Mouse (Mus musculus): ENCODE data around the gene Trim44. TPM values are rescaled to one million over a fixed set of nuclear protein-coding genes. Genes with fewer than 3 reads are reported as not detected.
A peak's percentile ranks its signal among the peaks of the same experiment; 100 is the strongest.

Gene Trim44
- polyA plus RNA-seq, 1 experiment, result 16.5 TPM

GRCm38 (mm10) chr2:102450761-102451670, 43.4 kb upstream of the Trim44 start:
- no peak for TF ChIP-seq CEBPB (IDR thresholded peaks at IDR 0.05; ENCODE audit: insufficient read depth, poor library complexity, severe bottlenecking)
- peak in 1 of 3 experiments; percentile 4 for TF ChIP-seq MYOD1 (IDR thresholded peaks at IDR 0.05; ENCODE audit: control insufficient read depth in 1 of 3, insufficient read length in 2 of 3, low read depth in 2 of 3)
- TF ChIP-seq MYOG (IDR thresholded peaks at IDR 0.05; ENCODE audit: control insufficient read depth in 1 of 3, insufficient read depth in 1 of 3, insufficient read length in 2 of 3, low read depth in 2 of 3), result no peak
- TF ChIP-seq SRF (IDR thresholded peaks at IDR 0.05; ENCODE audit: control insufficient read depth, insufficient read length, low read depth), result no peak
- no peak for TF ChIP-seq TCF12 (IDR thresholded peaks at IDR 0.05; ENCODE audit: insufficient read depth, poor library complexity, severe bottlenecking)
- Histone ChIP-seq H3K4me2 (ENCODE audit: low read depth) (peak overlapping the region; percentile 66), H3ac (ENCODE audit: control insufficient read depth, insufficient read length) (peak overlapping the region; percentile 38), H3K27me3 (ENCODE audit: control insufficient read depth, insufficient read depth, insufficient read length) (peaks cover 28% of the 10 kb centered on the region), H3K36me3 (ENCODE audit: control insufficient read depth, insufficient read depth) (no peaks in the 10 kb centered on the region), H3K79me2 (ENCODE audit: control insufficient read depth, insufficient read depth) (no peaks in the 10 kb centered on the region), H3K4me3 (peak overlapping the region; percentile 5)

DNA sequence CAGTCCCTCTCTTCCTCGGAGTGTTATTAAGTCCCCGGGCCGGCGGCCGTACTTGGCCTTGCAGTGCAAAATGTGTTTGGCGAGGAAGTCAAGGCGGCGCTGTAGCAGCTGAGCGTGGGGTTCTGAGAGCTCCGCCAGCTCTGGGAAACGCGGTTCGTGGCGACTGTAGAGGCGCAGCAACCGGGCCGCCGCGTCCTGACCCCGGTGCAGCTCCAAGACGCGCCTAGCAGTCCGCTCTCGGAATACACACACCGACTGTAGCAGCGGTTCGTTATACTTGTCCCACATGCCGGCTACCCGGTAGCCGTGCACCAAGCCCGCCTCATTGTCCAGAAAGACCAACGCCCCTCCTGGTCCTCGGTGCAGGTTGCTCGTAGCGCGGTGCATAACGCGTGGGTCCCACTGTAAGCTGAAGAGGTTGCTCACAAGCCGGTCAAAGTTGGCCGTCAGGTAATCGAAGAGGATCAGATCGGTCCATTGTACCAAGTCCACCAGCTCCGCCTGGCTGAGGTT, 42.7 kb upstream of the Trim44 start:
- H3K36me3 ChIP-seq (ENCODE audit: control insufficient read depth, insufficient read depth), result no peaks in the 10 kb centered on the region
- H3K27me3 ChIP-seq (ENCODE audit: control insufficient read depth, insufficient read depth, insufficient read length), result peaks cover 32% of the 10 kb centered on the region
- H3K4me3 ChIP-seq, result no peak overlapping the region
- no peaks in the 10 kb centered on the region for H3K79me2 ChIP-seq (ENCODE audit: control insufficient read depth, insufficient read depth)
- H3ac ChIP-seq (ENCODE audit: control insufficient read depth, insufficient read length), result no peak overlapping the region
- H3K4me2 ChIP-seq (ENCODE audit: low read depth), result peak overlapping the region; percentile 10
- no peak for TF ChIP-seq TCF3 (IDR thresholded peaks at IDR 0.05; ENCODE audit: insufficient read length, low read depth)
- TF ChIP-seq USF1 (IDR thresholded peaks at IDR 0.05; ENCODE audit: low read depth), result no peak
- no peak for TF ChIP-seq MAX (IDR thresholded peaks at IDR 0.05; ENCODE audit: low read depth)
- TF ChIP-seq SRF (IDR thresholded peaks at IDR 0.05; ENCODE audit: control insufficient read depth, insufficient read length, low read depth), result no peak
- TF ChIP-seq MYOD1 (IDR thresholded peaks at IDR 0.05; ENCODE audit: control insufficient read depth in 1 of 3, insufficient read length in 2 of 3, low read depth in 2 of 3), result no peak
- TF ChIP-seq TCF12 (IDR thresholded peaks at IDR 0.05; ENCODE audit: insufficient read depth, poor library complexity, severe bottlenecking), result no peak
- no peak for TF ChIP-seq POLR2AphosphoS2 (IDR thresholded peaks at IDR 0.05; ENCODE audit: insufficient read length, low read depth)
- no peak for TF ChIP-seq MYOG (IDR thresholded peaks at IDR 0.05; ENCODE audit: control insufficient read depth in 1 of 3, insufficient read depth in 1 of 3, insufficient read length in 2 of 3, low read depth in 2 of 3)
- TF ChIP-seq POLR2A (IDR thresholded peaks at IDR 0.05; ENCODE audit: insufficient read length, low read depth), result no peak

DNA sequence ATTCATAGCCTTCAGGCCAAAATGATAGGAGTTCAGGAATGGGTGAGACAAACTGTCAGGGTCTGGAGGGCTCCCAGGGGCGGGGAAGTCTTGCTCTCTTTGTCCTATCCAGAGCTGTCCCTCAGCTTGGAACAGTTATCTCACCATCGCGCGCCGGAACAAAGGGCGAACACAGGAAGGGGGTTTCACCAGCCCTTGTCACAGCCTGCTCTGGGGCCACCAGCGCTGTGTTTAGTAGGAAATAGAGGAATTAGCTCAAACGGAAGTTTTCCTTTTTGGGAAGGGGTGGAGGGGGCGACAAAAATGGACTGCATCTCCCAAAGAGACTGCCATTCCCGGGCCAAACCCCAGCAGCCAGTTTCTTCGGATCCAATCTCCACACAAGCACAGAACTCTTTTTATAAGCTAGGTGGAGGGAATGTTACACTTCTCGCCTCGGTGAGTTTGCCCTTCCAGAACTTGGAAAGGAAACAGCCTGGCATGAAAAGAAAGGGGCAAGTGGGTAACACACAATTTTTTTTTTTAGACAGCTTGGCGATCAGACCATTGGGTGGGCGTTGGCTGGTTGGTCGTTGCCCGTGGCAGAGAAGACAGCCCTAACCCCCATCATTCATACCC, 42.1 kb upstream of the Trim44 start:
- Histone ChIP-seq H3K4me3 (no peak overlapping the region), H3ac (ENCODE audit: control insufficient read depth, insufficient read length) (no peak overlapping the region), H3K36me3 (ENCODE audit: control insufficient read depth, insufficient read depth) (no peaks in the 10 kb centered on the region), H3K27me3 (ENCODE audit: control insufficient read depth, insufficient read depth, insufficient read length) (peaks cover 32% of the 10 kb centered on the region), H3K79me2 (ENCODE audit: control insufficient read depth, insufficient read depth) (no peaks in the 10 kb centered on the region), H3K4me2 (ENCODE audit: low read depth) (no peak overlapping the region)
- TF ChIP-seq MYOG (IDR thresholded peaks at IDR 0.05; ENCODE audit: control insufficient read depth in 1 of 3, insufficient read depth in 1 of 3, insufficient read length in 2 of 3, low read depth in 2 of 3) (no peak), TCF3 (IDR thresholded peaks at IDR 0.05; ENCODE audit: insufficient read length, low read depth) (no peak), USF1 (IDR thresholded peaks at IDR 0.05; ENCODE audit: low read depth) (no peak), MAX (IDR thresholded peaks at IDR 0.05; ENCODE audit: low read depth) (no peak), POLR2AphosphoS2 (IDR thresholded peaks at IDR 0.05; ENCODE audit: insufficient read length, low read depth) (no peak), POLR2A (IDR thresholded peaks at IDR 0.05; ENCODE audit: insufficient read length, low read depth) (no peak), SRF (IDR thresholded peaks at IDR 0.05; ENCODE audit: control insufficient read depth, insufficient read length, low read depth) (no peak), E2F4 (IDR thresholded peaks at IDR 0.05; ENCODE audit: insufficient read depth) (no peak), CEBPB (IDR thresholded peaks at IDR 0.05; ENCODE audit: insufficient read depth, poor library complexity, severe bottlenecking) (no peak), REST (IDR thresholded peaks at IDR 0.05; ENCODE audit: insufficient read depth, insufficient read length) (no peak), MYOD1 (IDR thresholded peaks at IDR 0.05; ENCODE audit: control insufficient read depth in 1 of 3, insufficient read length in 2 of 3, low read depth in 2 of 3) (no peak), TCF12 (IDR thresholded peaks at IDR 0.05; ENCODE audit: insufficient read depth, poor library complexity, severe bottlenecking) (no peak)

DNA sequence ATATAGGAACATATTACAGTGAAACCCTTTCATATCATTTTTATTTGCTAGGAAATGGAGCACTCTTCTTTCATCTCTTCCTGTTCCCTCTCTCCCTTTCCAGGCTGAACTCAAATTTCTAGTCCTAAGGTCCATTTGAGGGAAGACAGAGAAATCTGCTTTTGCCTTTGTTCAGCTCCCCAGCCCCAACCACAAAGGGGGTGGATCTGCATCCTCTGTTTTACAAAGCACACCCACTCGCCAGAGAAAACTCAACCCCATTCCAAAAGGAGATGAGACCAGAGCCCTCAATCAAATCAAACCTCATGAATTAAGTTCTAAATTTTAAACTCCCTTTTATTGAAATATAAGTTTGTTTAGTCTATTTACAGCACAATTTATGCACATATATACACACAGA, 41.4 kb upstream of the Trim44 start:
- Histone ChIP-seq H3K4me2 (ENCODE audit: low read depth) (no peak overlapping the region), H3K36me3 (ENCODE audit: control insufficient read depth, insufficient read depth) (no peaks in the 10 kb centered on the region), H3K4me3 (no peak overlapping the region), H3K27me3 (ENCODE audit: control insufficient read depth, insufficient read depth, insufficient read length) (peaks cover 32% of the 10 kb centered on the region), H3ac (ENCODE audit: control insufficient read depth, insufficient read length) (no peak overlapping the region), H3K79me2 (ENCODE audit: control insufficient read depth, insufficient read depth) (no peaks in the 10 kb centered on the region)
- TF ChIP-seq SRF (IDR thresholded peaks at IDR 0.05; ENCODE audit: control insufficient read depth, insufficient read length, low read depth), result no peak
- TF ChIP-seq E2F4 (IDR thresholded peaks at IDR 0.05; ENCODE audit: insufficient read depth), result no peak
- TF ChIP-seq USF1 (IDR thresholded peaks at IDR 0.05; ENCODE audit: low read depth), result no peak
- TF ChIP-seq REST (IDR thresholded peaks at IDR 0.05; ENCODE audit: insufficient read depth, insufficient read length), result no peak
- no peak for TF ChIP-seq MAX (IDR thresholded peaks at IDR 0.05; ENCODE audit: low read depth)
- TF ChIP-seq MYOG (IDR thresholded peaks at IDR 0.05; ENCODE audit: control insufficient read depth in 1 of 3, insufficient read depth in 1 of 3, insufficient read length in 2 of 3, low read depth in 2 of 3), result no peak
